Mouse (Mus musculus): Measurements from ENCODE around the gene Adat3. TPM values are rescaled to one million over a fixed set of nuclear protein-coding genes. Genes with fewer than 3 reads are reported as not detected.

Adat3 gene
- polyA plus RNA-seq, 1 experiment from 2014 or later = 6.4 TPM

- no peak for ATAC-seq
- H3K27ac ChIP-seq (ENCODE audit: low read length) = no peak overlapping the region
- peaks cover 13% of the 10 kb centered on the region; the same call in 1 of the 2 replicates for H3K36me3 ChIP-seq (ENCODE audit: control insufficient read depth, insufficient read depth)
- H3K27me3 ChIP-seq (replicated peaks; ENCODE audit: control insufficient read depth, insufficient read depth, low read length) = no peaks in the 10 kb centered on the region
- 92% methylated on average over 23 of the region's 23 CpGs for WGBS
- H3K9ac ChIP-seq (replicated peaks; ENCODE audit: low read depth, low read length) = no peak overlapping the region
- H3K9me3 ChIP-seq (ENCODE audit: control insufficient read depth, low read length) = no peaks in the 10 kb centered on the region
- H3K4me1 ChIP-seq (replicated peaks; ENCODE audit: control insufficient read depth, insufficient read depth, low read length) = peaks cover 15% of the 10 kb centered on the region
- H3K4me3 ChIP-seq (replicated peaks; ENCODE audit: low read length) = no peak overlapping the region
- no peak overlapping the region for H3K4me2 ChIP-seq (ENCODE audit: low read length)
Measured at GRCm38 (mm10) chr10:80606306-80606705, 3.6 kb downstream of the Adat3 start.

- peaks cover 15% of the 10 kb centered on the region for H3K4me1 ChIP-seq (replicated peaks; ENCODE audit: control insufficient read depth, insufficient read depth, low read length)
- no peak overlapping the region for H3K4me3 ChIP-seq (replicated peaks; ENCODE audit: low read length)
- ATAC-seq = no peak
- H3K27ac ChIP-seq (ENCODE audit: low read length) = no peak overlapping the region
- no peak overlapping the region for H3K4me2 ChIP-seq (ENCODE audit: low read length)
- H3K27me3 ChIP-seq (replicated peaks; ENCODE audit: control insufficient read depth, insufficient read depth, low read length) = no peaks in the 10 kb centered on the region
- H3K9me3 ChIP-seq (ENCODE audit: control insufficient read depth, low read length) = no peaks in the 10 kb centered on the region
- H3K36me3 ChIP-seq (ENCODE audit: control insufficient read depth, insufficient read depth) = peaks cover 13% of the 10 kb centered on the region; the same call in 1 of the 2 replicates
- WGBS = 95% methylated on average over 34 of the region's 34 CpGs
- no peak overlapping the region for H3K9ac ChIP-seq (replicated peaks; ENCODE audit: low read depth, low read length)
Measured at GRCm38 (mm10) chr10:80606737-80607350, 4.2 kb downstream of the Adat3 start.

- H3K9ac ChIP-seq (replicated peaks; ENCODE audit: low read depth, low read length) = no peak overlapping the region
- H3K9me3 ChIP-seq (ENCODE audit: control insufficient read depth, low read length) = no peaks in the 10 kb centered on the region
- H3K27ac ChIP-seq (ENCODE audit: low read length) = no peak overlapping the region
- WGBS = 88% methylated on average over 3 of the region's 3 CpGs
- ATAC-seq = no peak
- peaks cover 16% of the 10 kb centered on the region; the same call in 1 of the 2 replicates for H3K36me3 ChIP-seq (ENCODE audit: control insufficient read depth, insufficient read depth)
- H3K27me3 ChIP-seq (replicated peaks; ENCODE audit: control insufficient read depth, insufficient read depth, low read length) = no peaks in the 10 kb centered on the region
- peaks cover 8% of the 10 kb centered on the region for H3K4me1 ChIP-seq (replicated peaks; ENCODE audit: control insufficient read depth, insufficient read depth, low read length)
- no peak overlapping the region for H3K4me2 ChIP-seq (ENCODE audit: low read length)
- no peak overlapping the region for H3K4me3 ChIP-seq (replicated peaks; ENCODE audit: low read length)
Measured at GRCm38 (mm10) chr10:80608435-80608834, 5.8 kb downstream of the Adat3 start.

- 0 out of 2 replicates have a peak overlapping the region, but pooled peaks have one; percentile 5 for H3K9ac ChIP-seq (replicated peaks; ENCODE audit: low read depth, low read length)
- H3K4me2 ChIP-seq (ENCODE audit: low read length) = no peak overlapping the region
- 90% methylated on average over 10 of the region's 10 CpGs for WGBS
- H3K4me3 ChIP-seq (replicated peaks; ENCODE audit: low read length) = no peak overlapping the region
- H3K36me3 ChIP-seq (ENCODE audit: control insufficient read depth, insufficient read depth) = peaks cover 16% of the 10 kb centered on the region; the same call in 1 of the 2 replicates
- H3K27me3 ChIP-seq (replicated peaks; ENCODE audit: control insufficient read depth, insufficient read depth, low read length) = no peaks in the 10 kb centered on the region
- H3K27ac ChIP-seq (ENCODE audit: low read length) = no peak overlapping the region
- no peaks in the 10 kb centered on the region for H3K4me1 ChIP-seq (replicated peaks; ENCODE audit: control insufficient read depth, insufficient read depth, low read length)
- no peaks in the 10 kb centered on the region for H3K9me3 ChIP-seq (ENCODE audit: control insufficient read depth, low read length)
- ATAC-seq = no peak
Measured at GRCm38 (mm10) chr10:80609269-80609924, 6.7 kb downstream of the Adat3 start.

- no peak overlapping the region for H3K4me3 ChIP-seq (replicated peaks; ENCODE audit: low read length)
- H3K27me3 ChIP-seq (replicated peaks; ENCODE audit: control insufficient read depth, insufficient read depth, low read length) = no peaks in the 10 kb centered on the region
- H3K9me3 ChIP-seq (ENCODE audit: control insufficient read depth, low read length) = no peaks in the 10 kb centered on the region
- H3K36me3 ChIP-seq (ENCODE audit: control insufficient read depth, insufficient read depth) = peaks cover 19% of the 10 kb centered on the region; the same call in 1 of the 2 replicates
- ATAC-seq = no peak
- WGBS = 94% methylated on average over 9 of the region's 9 CpGs
- no peak overlapping the region for H3K4me2 ChIP-seq (ENCODE audit: low read length)
- H3K9ac ChIP-seq (replicated peaks; ENCODE audit: low read depth, low read length) = no peak overlapping the region
- no peaks in the 10 kb centered on the region for H3K4me1 ChIP-seq (replicated peaks; ENCODE audit: control insufficient read depth, insufficient read depth, low read length)
- no peak overlapping the region for H3K27ac ChIP-seq (ENCODE audit: low read length)
Measured at GRCm38 (mm10) chr10:80610116-80610785, 7.6 kb downstream of the Adat3 start.

- ATAC-seq = no peak
- H3K27ac ChIP-seq (ENCODE audit: low read length) = no peak overlapping the region
- WGBS = 77% methylated on average over 4 of the region's 4 CpGs
Measured at GRCm38 (mm10) chr10:80611024-80611423, 8.3 kb downstream of the Adat3 start.

GRCm38 (mm10) chr10:80611905-80612304 is 9.2 kb downstream of the Adat3 start:
- Histone ChIP-seq H3K27ac (ENCODE audit: low read length) (no peak overlapping the region), H3K4me3 (replicated peaks; ENCODE audit: low read length) (no peak overlapping the region), H3K9ac (replicated peaks; ENCODE audit: low read depth, low read length) (no peak overlapping the region), H3K27me3 (replicated peaks; ENCODE audit: control insufficient read depth, insufficient read depth, low read length) (no peaks in the 10 kb centered on the region), H3K4me1 (replicated peaks; ENCODE audit: control insufficient read depth, insufficient read depth, low read length) (no peaks in the 10 kb centered on the region), H3K4me2 (ENCODE audit: low read length) (no peak overlapping the region), H3K36me3 (ENCODE audit: control insufficient read depth, insufficient read depth) (peaks cover 18% of the 10 kb centered on the region; the same call in 1 of the 2 replicates), H3K9me3 (ENCODE audit: control insufficient read depth, low read length) (no peaks in the 10 kb centered on the region)
- no peak for ATAC-seq
- 93% methylated on average over 3 of the region's 3 CpGs for WGBS

More at GRCm38 (mm10) chr10:80611024-80611423, 8.3 kb downstream of the Adat3 start:
- Histone ChIP-seq H3K4me1 (replicated peaks; ENCODE audit: control insufficient read depth, insufficient read depth, low read length) (no peaks in the 10 kb centered on the region), H3K9ac (replicated peaks; ENCODE audit: low read depth, low read length) (no peak overlapping the region), H3K9me3 (ENCODE audit: control insufficient read depth, low read length) (no peaks in the 10 kb centered on the region), H3K4me3 (replicated peaks; ENCODE audit: low read length) (no peak overlapping the region), H3K4me2 (ENCODE audit: low read length) (no peak overlapping the region), H3K36me3 (ENCODE audit: control insufficient read depth, insufficient read depth) (peaks cover 21% of the 10 kb centered on the region; the same call in 1 of the 2 replicates), H3K27me3 (replicated peaks; ENCODE audit: control insufficient read depth, insufficient read depth, low read length) (no peaks in the 10 kb centered on the region)

- peaks cover 8% of the 10 kb centered on the region; the same call in 1 of the 2 replicates for H3K36me3 ChIP-seq (ENCODE audit: control insufficient read depth, insufficient read depth)
- no peaks in the 10 kb centered on the region for H3K27me3 ChIP-seq (replicated peaks; ENCODE audit: control insufficient read depth, insufficient read depth, low read length)
- no peak for ATAC-seq
- no peaks in the 10 kb centered on the region for H3K9me3 ChIP-seq (ENCODE audit: control insufficient read depth, low read length)
- H3K4me1 ChIP-seq (replicated peaks; ENCODE audit: control insufficient read depth, insufficient read depth, low read length) = no peaks in the 10 kb centered on the region
- no peak overlapping the region for H3K9ac ChIP-seq (replicated peaks; ENCODE audit: low read depth, low read length)
- WGBS = 93% methylated on average over 3 of the region's 3 CpGs
- no peak overlapping the region for H3K27ac ChIP-seq (ENCODE audit: low read length)
- H3K4me3 ChIP-seq (replicated peaks; ENCODE audit: low read length) = no peak overlapping the region
- no peak overlapping the region for H3K4me2 ChIP-seq (ENCODE audit: low read length)
Measured at GRCm38 (mm10) chr10:80613821-80614220, 11.1 kb downstream of the Adat3 start.

- Histone ChIP-seq H3K4me3 (replicated peaks; ENCODE audit: low read length) (no peak overlapping the region), H3K27me3 (replicated peaks; ENCODE audit: control insufficient read depth, insufficient read depth, low read length) (no peaks in the 10 kb centered on the region), H3K36me3 (ENCODE audit: control insufficient read depth, insufficient read depth) (peaks cover 8% of the 10 kb centered on the region; the same call in 1 of the 2 replicates), H3K9me3 (ENCODE audit: control insufficient read depth, low read length) (no peaks in the 10 kb centered on the region), H3K27ac (ENCODE audit: low read length) (no peak overlapping the region), H3K9ac (replicated peaks; ENCODE audit: low read depth, low read length) (no peak overlapping the region), H3K4me2 (ENCODE audit: low read length) (no peak overlapping the region), H3K4me1 (replicated peaks; ENCODE audit: control insufficient read depth, insufficient read depth, low read length) (no peaks in the 10 kb centered on the region)
- 89% methylated on average over 6 of the region's 6 CpGs for WGBS
- ATAC-seq = no peak
Measured at GRCm38 (mm10) chr10:80614351-80614750, 11.7 kb downstream of the Adat3 start.
